Mouse (Mus musculus): ENCODE data around the gene Adgrg1.

DNA sequence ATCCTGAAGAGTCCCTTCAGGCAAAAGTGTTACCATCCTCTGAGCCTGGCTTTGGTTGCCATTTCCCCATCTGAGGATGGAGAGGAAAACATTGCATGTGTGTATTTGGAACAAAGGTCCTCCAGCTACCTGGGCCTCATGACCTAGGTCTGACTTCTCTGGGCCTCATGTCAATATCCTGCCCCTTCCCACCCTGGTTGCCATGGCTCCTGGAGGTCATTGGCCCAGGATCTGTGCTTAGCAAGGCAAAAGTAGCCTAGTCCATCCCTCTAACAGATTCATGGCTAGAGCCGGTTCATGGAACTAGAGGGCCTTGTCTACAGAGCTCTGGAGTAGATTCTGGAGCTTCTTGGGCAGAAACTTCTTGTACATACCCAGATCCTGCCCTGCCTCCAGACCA, 12.3 kb upstream of the Adgrg1 start:
- TF ChIP-seq CTCF (IDR thresholded peaks at IDR 0.05; ENCODE audit: extremely low read depth, insufficient read depth, low read length) (no peak), POLR2A (IDR thresholded peaks at IDR 0.05; ENCODE audit: extremely low read depth, insufficient read depth, low read length) (no peak)
